Mouse (Mus musculus) megakaryocyte, embryonic 14.5 days (primary cell): ENCODE results near the gene Kifc5b.

Experiments used
- FLI1 ChIP-seq: IDR thresholded peaks from 2 replicates; pipeline ENCODE4 v1.6.1; 2012; ENCODE audit warnings: low read length, inconsistent platforms, mixed read lengths
- GATA1 ChIP-seq: IDR thresholded peaks from 3 replicates; pipeline ENCODE4 v1.6.1; 2012; ENCODE audit warnings: mixed read lengths, low read length, inconsistent platforms, borderline replicate concordance

DNA sequence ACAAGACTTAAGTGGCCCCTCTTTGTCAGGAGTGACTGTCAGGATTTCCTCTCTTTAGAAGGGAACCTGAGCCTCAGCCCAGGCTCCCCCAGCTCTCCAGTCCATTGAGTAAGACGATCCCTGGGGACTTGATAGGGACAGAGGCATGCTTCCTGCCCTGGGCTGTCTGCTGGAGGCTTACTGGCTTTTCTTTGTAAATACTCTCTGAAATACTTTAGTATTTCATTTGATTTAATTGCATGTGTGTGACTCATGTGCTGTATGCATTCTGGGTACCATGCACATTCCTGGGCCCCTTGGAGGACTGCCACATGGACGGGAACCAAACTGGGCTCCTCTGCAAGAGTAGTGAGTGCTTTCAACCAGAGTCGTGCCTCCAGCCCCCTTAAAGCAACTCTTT lies 29.0 kb upstream of the Kifc5b start:
- TF ChIP-seq GATA1 (no peak), FLI1 (no peak)
